Mouse (Mus musculus): ENCODE measurements around the gene Alg2. TPM values are rescaled to one million over a fixed set of nuclear protein-coding genes. Genes with fewer than 3 reads are reported as not detected.
A peak's percentile ranks its signal among the peaks of the same experiment; 100 is the strongest.

The Alg2 gene
- polyA plus RNA-seq, 1 experiment from 2014 or later = 25.4 TPM

DNA sequence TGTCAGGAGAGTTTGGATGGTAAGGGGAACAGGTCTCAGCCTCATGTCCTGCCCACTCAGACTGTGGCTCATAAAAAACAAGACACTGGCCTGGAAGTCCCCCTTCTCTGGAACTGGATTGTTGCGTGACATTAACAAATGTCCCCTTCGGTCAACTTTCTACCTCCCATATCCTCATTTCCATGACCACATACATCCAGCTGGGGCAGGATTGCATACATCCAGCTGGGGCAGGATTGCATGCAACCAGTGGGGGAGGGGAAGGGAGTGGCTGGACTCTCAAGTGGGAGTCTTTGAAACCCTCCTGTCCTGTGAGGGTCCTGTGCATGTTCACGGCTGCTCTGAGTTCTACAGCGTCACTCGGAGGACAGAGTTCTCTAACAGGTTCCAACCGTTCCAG lies 17.1 kb upstream of the Alg2 start:
- Histone ChIP-seq H3K79me2 (ENCODE audit: inconsistent target) (no peaks in the 10 kb centered on the region), H3K36me3 (ENCODE audit: inconsistent target) (no peaks in the 10 kb centered on the region), H3K27ac (no peak overlapping the region), H3K4me3 (ENCODE audit: inconsistent target) (no peak overlapping the region)
- WGBS (ENCODE audit: missing documents) = 72% methylated on average over 6 of the region's 6 CpGs

DNA sequence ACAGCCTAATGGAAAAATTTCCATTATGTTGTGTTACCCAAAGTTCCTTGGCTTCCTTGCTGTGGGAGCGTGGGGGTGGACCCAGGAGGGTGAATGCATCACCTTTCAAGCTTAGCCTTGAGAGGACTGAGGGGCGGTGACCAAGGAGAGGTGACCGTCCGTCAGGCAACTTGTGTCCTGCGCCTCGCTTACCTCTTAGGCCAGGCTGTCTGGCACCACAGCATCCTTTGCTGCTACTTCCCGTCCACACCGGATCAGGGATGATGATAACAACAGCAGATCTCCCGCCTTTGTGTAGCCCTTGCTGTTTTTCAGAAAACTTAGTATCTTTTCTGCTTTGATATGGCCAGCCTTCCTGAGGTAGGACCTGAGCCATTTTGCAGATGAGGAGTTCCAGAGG lies 6.4 kb upstream of the Alg2 start:
- H3K36me3 ChIP-seq (ENCODE audit: inconsistent target) = peaks cover 48% of the 10 kb centered on the region
- 93% methylated on average over 9 of the region's 9 CpGs for WGBS (ENCODE audit: missing documents)
- peaks cover 31% of the 10 kb centered on the region for H3K79me2 ChIP-seq (ENCODE audit: inconsistent target)
- H3K27ac ChIP-seq = no peak overlapping the region
- no peak overlapping the region for H3K4me3 ChIP-seq (ENCODE audit: inconsistent target)

- Histone ChIP-seq H3K27ac (no peak overlapping the region), H3K4me3 (ENCODE audit: inconsistent target) (no peak overlapping the region), H3K36me3 (ENCODE audit: inconsistent target) (peaks cover 48% of the 10 kb centered on the region), H3K79me2 (ENCODE audit: inconsistent target) (peaks cover 36% of the 10 kb centered on the region)
- WGBS (ENCODE audit: missing documents) = 96% methylated on average over 13 of the region's 13 CpGs
Observed at GRCm38 (mm10) chr4:47480095-47480494, 6.0 kb upstream of the Alg2 start.

GRCm38 (mm10) chr4:47477539-47477938 lies 3.4 kb upstream of the Alg2 start:
- H3K79me2 ChIP-seq (ENCODE audit: inconsistent target) = peaks cover 53% of the 10 kb centered on the region
- no peak overlapping the region for H3K27ac ChIP-seq
- WGBS (ENCODE audit: missing documents) = 92% methylated on average over 6 of the region's 6 CpGs
- peaks cover 39% of the 10 kb centered on the region for H3K36me3 ChIP-seq (ENCODE audit: inconsistent target)
- no peak overlapping the region for H3K4me3 ChIP-seq (ENCODE audit: inconsistent target)

DNA sequence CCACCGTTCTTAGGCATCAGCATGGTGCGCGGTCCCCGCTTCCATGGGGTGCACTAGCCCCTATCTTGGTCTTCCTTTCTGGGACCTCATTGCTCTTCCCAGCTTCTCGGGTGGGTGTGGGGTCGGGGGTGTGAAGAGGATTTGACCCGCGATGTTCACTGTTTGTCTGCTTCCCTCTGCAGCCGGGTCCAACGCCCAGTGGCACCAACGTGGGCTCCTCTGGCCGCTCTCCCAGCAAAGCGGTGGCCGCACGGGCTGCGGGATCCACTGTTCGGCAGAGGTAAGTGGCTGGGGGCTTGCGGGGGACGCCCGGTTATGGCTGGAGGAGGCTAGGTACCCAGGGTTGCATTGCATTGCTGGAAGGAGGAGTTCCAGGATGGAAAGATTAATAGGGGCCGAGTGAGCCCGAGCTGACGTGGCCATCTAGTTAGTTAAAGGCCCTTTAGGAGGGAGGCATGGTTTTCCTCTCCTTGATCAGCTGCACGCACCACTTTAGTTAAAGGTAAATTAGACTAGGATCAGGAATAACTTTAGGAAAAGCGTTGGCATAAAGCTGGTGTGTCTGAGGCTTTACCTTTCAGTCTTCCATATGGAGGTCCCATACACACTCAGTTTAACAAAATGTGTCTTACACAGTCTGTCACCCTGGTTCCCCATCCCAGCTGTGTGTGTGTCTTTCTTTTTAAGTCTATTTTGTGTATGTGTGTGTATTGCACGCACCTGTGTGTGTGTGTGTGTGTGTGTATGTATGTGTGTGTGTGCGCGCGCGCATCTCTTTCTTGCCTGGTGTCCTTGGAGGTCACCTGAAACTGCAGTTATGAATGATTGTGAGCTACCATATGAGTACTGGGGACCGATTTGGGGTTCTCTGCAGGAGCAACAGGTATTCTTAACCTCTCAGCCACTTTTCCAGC lies 854 bp upstream of the Alg2 start:
- peaks cover 32% of the 10 kb centered on the region for H3K36me3 ChIP-seq (ENCODE audit: inconsistent target)
- peak overlapping the region; percentile 92 for H3K27ac ChIP-seq
- H3K4me3 ChIP-seq (ENCODE audit: inconsistent target) = peak overlapping the region; percentile 76
- H3K79me2 ChIP-seq (ENCODE audit: inconsistent target) = peaks cover 67% of the 10 kb centered on the region
- WGBS (ENCODE audit: missing documents) = 15% methylated on average over 29 of the region's 31 CpGs

DNA sequence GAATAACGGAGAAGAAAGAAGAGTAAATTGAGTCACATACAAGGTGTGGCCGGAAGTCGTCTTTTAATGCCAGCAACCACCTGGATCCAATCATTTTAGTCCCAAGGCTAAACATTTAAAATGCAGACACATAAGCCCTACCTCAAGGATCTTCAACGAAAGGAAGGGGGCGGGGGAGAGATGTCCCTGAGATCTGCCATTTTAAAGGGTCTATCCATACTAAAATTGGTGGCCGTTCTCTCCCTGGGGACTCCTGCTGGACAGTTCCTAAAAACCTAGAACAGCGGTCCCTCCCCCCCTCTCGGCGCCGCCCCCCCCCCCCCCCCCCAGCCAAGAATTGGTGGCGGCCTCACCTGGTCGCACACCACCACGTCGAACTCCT lies 556 bp downstream of the Alg2 start:
- H3K27ac ChIP-seq = no peak overlapping the region
- 12% methylated on average over 5 of the region's 14 CpGs for WGBS (ENCODE audit: missing documents)
- H3K4me3 ChIP-seq (ENCODE audit: inconsistent target) = peak overlapping the region; percentile 76
- peaks cover 66% of the 10 kb centered on the region for H3K79me2 ChIP-seq (ENCODE audit: inconsistent target)
- H3K36me3 ChIP-seq (ENCODE audit: inconsistent target) = peaks cover 41% of the 10 kb centered on the region

GRCm38 (mm10) chr4:47467196-47467595 lies 6.9 kb downstream of the Alg2 start:
- Histone ChIP-seq H3K4me3 (ENCODE audit: inconsistent target) (no peak overlapping the region), H3K36me3 (ENCODE audit: inconsistent target) (peaks cover 40% of the 10 kb centered on the region; the same call in 1 of the 2 replicates), H3K27ac (no peak overlapping the region), H3K79me2 (ENCODE audit: inconsistent target) (peaks cover 11% of the 10 kb centered on the region)
- 100% methylated on average over 2 of the region's 2 CpGs for WGBS (ENCODE audit: missing documents)

- Histone ChIP-seq H3K79me2 (ENCODE audit: inconsistent target) (no peaks in the 10 kb centered on the region), H3K36me3 (ENCODE audit: inconsistent target) (no peaks in the 10 kb centered on the region), H3K4me3 (ENCODE audit: inconsistent target) (no peak overlapping the region), H3K27ac (no peak overlapping the region)
- 62% methylated on average over 18 of the region's 18 CpGs for WGBS (ENCODE audit: missing documents)
Observed at GRCm38 (mm10) chr4:47449586-47450522, 24.3 kb downstream of the Alg2 start.

- Histone ChIP-seq H3K36me3 (ENCODE audit: inconsistent target) (no peaks in the 10 kb centered on the region), H3K27ac (no peak overlapping the region), H3K4me3 (ENCODE audit: inconsistent target) (no peak overlapping the region), H3K79me2 (ENCODE audit: inconsistent target) (no peaks in the 10 kb centered on the region)
- 47% methylated on average over 5 of the region's 5 CpGs for WGBS (ENCODE audit: missing documents)
Observed at GRCm38 (mm10) chr4:47449116-47449515, 25.0 kb downstream of the Alg2 start.

DNA sequence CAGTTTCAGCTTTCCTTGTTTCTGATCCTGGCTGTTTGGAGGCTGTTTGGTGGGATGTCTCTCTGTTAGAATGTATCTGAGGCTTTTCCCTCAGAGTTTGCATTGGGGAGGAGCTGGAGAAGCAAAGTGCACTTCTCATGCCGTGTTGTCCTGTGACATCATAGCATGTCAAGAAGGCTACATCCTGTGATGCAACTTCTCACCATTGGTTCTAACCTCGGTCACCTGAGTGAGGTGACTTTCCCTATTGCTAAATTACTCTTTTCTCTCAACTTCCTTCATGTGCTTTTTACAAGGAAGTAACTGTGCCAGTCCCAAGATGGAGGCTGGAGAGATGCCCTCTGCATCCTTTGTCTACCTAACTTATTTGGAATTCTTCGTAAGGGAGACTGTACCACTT lies 25.6 kb downstream of the Alg2 start:
- H3K36me3 ChIP-seq (ENCODE audit: inconsistent target) = no peaks in the 10 kb centered on the region
- WGBS (ENCODE audit: missing documents) = 73% methylated on average over 3 of the region's 3 CpGs
- no peak overlapping the region for H3K4me3 ChIP-seq (ENCODE audit: inconsistent target)
- H3K27ac ChIP-seq = no peak overlapping the region
- no peaks in the 10 kb centered on the region for H3K79me2 ChIP-seq (ENCODE audit: inconsistent target)

- H3K79me2 ChIP-seq (ENCODE audit: inconsistent target) = no peaks in the 10 kb centered on the region
Observed at GRCm38 (mm10) chr4:47440951-47441350, 33.2 kb downstream of the Alg2 start.

DNA sequence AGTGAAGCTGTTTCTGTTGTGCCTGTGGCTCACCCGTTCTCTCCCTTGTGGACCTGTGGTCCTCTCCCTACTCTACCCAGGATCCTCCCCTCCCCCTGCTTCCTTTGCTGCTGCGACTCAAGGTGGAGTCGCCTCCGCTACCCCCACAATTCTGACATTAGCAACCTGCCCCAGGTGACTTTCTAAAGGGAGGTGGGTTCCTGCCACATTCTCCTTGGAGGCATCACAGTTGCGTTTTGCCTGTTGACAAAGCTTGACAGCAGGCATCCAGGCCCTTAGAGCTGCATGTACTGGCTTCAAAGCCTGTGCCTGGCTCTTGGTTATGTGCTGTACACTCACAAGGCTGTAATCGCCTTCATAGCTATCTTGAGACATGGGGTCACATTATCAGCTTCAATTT lies 35.2 kb downstream of the Alg2 start:
- H3K79me2 ChIP-seq (ENCODE audit: inconsistent target) = no peaks in the 10 kb centered on the region
- no peak overlapping the region for H3K4me3 ChIP-seq (ENCODE audit: inconsistent target)
- WGBS (ENCODE audit: missing documents) = 86% methylated on average over 5 of the region's 6 CpGs
- H3K27ac ChIP-seq = no peak overlapping the region
- H3K36me3 ChIP-seq (ENCODE audit: inconsistent target) = no peaks in the 10 kb centered on the region

More at GRCm38 (mm10) chr4:47440951-47441350, 33.2 kb downstream of the Alg2 start:
- WGBS (ENCODE audit: missing documents) = 92% methylated on average over 11 of the region's 11 CpGs
- H3K36me3 ChIP-seq (ENCODE audit: inconsistent target) = no peaks in the 10 kb centered on the region
- no peak overlapping the region for H3K4me3 ChIP-seq (ENCODE audit: inconsistent target)
- no peak overlapping the region for H3K27ac ChIP-seq

GRCm38 (mm10) chr4:47437365-47438340 lies 36.5 kb downstream of the Alg2 start:
- peak overlapping the region; percentile 48 for H3K4me3 ChIP-seq (ENCODE audit: inconsistent target)
- H3K27ac ChIP-seq = 0 out of 2 replicates have a peak overlapping the region, but pooled peaks have one; percentile 8
- no peaks in the 10 kb centered on the region for H3K36me3 ChIP-seq (ENCODE audit: inconsistent target)
- WGBS (ENCODE audit: missing documents) = 10% methylated on average over 31 of the region's 33 CpGs
- H3K79me2 ChIP-seq (ENCODE audit: inconsistent target) = no peaks in the 10 kb centered on the region

All from macrophage (primary cell).